Mouse (Mus musculus): ENCODE results near the gene S1pr1.

DNA sequence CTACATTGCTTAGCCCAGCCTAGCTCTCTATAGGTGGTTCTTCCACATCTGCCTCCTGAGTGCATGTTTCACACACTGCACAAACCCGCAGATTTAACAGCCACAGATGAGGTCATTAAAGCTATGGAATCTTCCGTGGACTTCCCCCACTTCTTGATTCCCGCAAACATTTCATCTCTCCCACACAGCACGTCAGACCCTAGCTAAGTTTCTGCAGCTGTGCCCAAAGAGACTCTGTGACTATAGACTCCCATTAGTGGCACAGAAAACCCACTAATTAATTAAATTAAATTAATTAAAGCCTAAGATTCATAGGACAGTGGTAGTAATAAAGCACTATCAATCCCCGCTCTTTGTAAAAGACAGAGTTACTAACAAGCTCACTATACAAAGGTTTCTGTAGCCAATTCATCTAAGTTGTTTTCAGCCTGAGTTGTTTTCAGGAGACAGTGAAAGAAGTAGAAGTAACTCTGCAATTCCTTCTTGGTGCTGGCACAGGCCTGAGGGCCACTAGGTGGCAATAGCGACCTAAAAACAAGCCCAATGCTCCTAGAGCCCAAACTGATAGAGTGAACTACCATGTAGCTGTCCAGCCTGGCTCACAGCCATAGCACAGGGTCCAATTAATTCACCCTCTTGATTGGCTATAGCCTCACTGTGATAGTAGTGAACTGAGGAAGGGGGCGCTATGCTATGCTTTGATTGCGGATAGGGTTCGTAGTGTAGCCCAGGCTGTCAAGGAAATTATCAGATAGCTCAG is 54.0 kb downstream of the S1pr1 start:
- TF ChIP-seq CTCF (conservative IDR thresholded peaks at IDR 0.05; ENCODE audit: low read length) (peak; percentile 85), NANOG (IDR thresholded peaks at IDR 0.05; ENCODE audit: borderline replicate concordance, low read length) (no peak)

Measured in E14TG2a.4 (cell line).